Mouse (Mus musculus): ENCODE measurements around the gene Gm11437. TPM values are rescaled to one million over a fixed set of nuclear protein-coding genes. Genes with fewer than 3 reads are reported as not detected.

Gm11437 gene
- not detected in 2 replicates for polyA plus RNA-seq (2015; fragmentation: Nextera tagmentation; extraction: Ambion mirVana)

DNA sequence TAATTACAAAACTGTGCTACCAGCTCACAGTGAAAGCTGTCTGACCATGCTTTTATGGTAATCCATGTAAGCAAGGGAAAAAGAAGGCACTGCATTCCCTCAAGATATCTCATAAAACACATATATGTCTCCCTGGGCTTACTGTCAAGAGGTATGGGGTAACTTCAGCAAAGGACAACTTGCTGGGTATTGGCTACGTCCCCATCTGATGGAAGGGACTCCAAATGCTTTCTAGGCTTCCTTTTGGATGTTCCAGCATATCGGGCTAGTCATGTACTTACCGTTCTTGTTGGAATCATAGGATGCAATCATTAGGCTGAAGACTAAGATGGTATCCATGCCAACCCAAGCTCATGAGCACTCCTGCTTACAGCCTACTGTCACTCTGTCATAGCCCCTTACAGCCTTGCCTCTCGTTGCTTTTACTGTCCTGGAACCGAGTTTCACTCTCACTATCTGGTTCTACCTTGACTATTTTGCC, at the start of gene Gm11437:
Gm11437 (minus strand) TSS at position 431 of the 481 bp plus-strand sequence.
- no peaks in the 10 kb centered on the region for H3K4me1 ChIP-seq (replicated peaks)
- no peaks in the 10 kb centered on the region for H3K27me3 ChIP-seq
- H3K27ac ChIP-seq = no peak within 1 kb of the TSS
- WGBS = 77% methylated on average over 5 of the region's 5 CpGs
- H3K4me3 ChIP-seq = no peak within 1 kb of the TSS
- H3K36me3 ChIP-seq = no peaks in the 10 kb centered on the region
- no peak within 1 kb of the TSS for H3K9ac ChIP-seq
- no peaks in the 10 kb centered on the region for H3K9me3 ChIP-seq (replicated peaks)
- no peak within 1 kb of the TSS for H3K4me2 ChIP-seq
- no peak for ATAC-seq (replicated peaks; ENCODE audit: insufficient number of reproducible peaks, insufficient read depth, low FRiP score, low read depth)

DNA sequence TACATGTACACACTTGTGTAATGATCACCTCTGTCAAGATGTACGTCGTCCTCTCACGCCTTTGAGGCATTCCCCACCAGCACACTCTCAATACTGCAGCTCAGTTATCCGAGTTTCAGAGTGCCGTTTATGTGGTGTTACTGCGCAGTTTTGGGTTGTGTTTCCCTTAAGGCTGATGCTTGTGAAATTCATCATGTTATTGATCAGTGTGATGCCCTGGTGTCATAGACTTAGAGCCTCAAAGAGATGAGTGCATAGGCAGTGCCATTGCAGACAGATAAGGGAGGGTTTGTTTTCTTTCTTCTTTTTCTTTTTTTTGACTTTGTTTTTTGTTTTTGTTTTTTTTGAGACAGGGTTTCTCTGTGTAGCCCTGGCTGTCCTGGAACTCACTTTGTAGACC, 43.6 kb upstream of the Gm11437 start:
- Histone ChIP-seq H3K36me3 (no peaks in the 10 kb centered on the region), H3K9me3 (replicated peaks) (no peaks in the 10 kb centered on the region), H3K4me2 (no peak overlapping the region), H3K27ac (no peak overlapping the region), H3K4me3 (no peak overlapping the region), H3K4me1 (replicated peaks) (no peaks in the 10 kb centered on the region), H3K9ac (no peak overlapping the region), H3K27me3 (no peaks in the 10 kb centered on the region)
- no peak for ATAC-seq (replicated peaks; ENCODE audit: insufficient number of reproducible peaks, insufficient read depth, low FRiP score, low read depth)
- 92% methylated on average over 6 of the region's 6 CpGs for WGBS

GRCm38 (mm10) chr11:84205776-84206175, 38.5 kb upstream of the Gm11437 start:
- ATAC-seq (replicated peaks; ENCODE audit: insufficient number of reproducible peaks, insufficient read depth, low FRiP score, low read depth) = no peak
- no peaks in the 10 kb centered on the region for H3K4me1 ChIP-seq (replicated peaks)
- H3K9ac ChIP-seq = no peak overlapping the region
- H3K4me2 ChIP-seq = no peak overlapping the region
- no peaks in the 10 kb centered on the region for H3K27me3 ChIP-seq
- H3K36me3 ChIP-seq = no peaks in the 10 kb centered on the region
- H3K9me3 ChIP-seq (replicated peaks) = no peaks in the 10 kb centered on the region
- WGBS = 63% methylated on average over 4 of the region's 4 CpGs
- H3K4me3 ChIP-seq = no peak overlapping the region
- no peak overlapping the region for H3K27ac ChIP-seq

- Histone ChIP-seq H3K9ac (no peak overlapping the region), H3K4me3 (no peak overlapping the region), H3K4me1 (replicated peaks) (no peaks in the 10 kb centered on the region), H3K36me3 (peaks cover 9% of the 10 kb centered on the region), H3K27ac (no peak overlapping the region), H3K9me3 (replicated peaks) (no peaks in the 10 kb centered on the region), H3K4me2 (no peak overlapping the region), H3K27me3 (no peaks in the 10 kb centered on the region)
- ATAC-seq (replicated peaks; ENCODE audit: insufficient number of reproducible peaks, insufficient read depth, low FRiP score, low read depth) = no peak
- WGBS = 89% methylated on average over 3 of the region's 3 CpGs
Measured at GRCm38 (mm10) chr11:84197607-84198402, 30.5 kb upstream of the Gm11437 start.

- H3K4me1 ChIP-seq (replicated peaks) = no peaks in the 10 kb centered on the region
- no peak overlapping the region for H3K9ac ChIP-seq
- no peak overlapping the region for H3K4me3 ChIP-seq
- H3K4me2 ChIP-seq = no peak overlapping the region
- H3K36me3 ChIP-seq = peaks cover 9% of the 10 kb centered on the region
- no peaks in the 10 kb centered on the region for H3K9me3 ChIP-seq (replicated peaks)
- ATAC-seq (replicated peaks; ENCODE audit: insufficient number of reproducible peaks, insufficient read depth, low FRiP score, low read depth) = no peak
- WGBS = 85% methylated on average over 3 of the region's 3 CpGs
- H3K27me3 ChIP-seq = no peaks in the 10 kb centered on the region
- H3K27ac ChIP-seq = no peak overlapping the region
Measured at GRCm38 (mm10) chr11:84194751-84195150, 27.5 kb upstream of the Gm11437 start.

DNA sequence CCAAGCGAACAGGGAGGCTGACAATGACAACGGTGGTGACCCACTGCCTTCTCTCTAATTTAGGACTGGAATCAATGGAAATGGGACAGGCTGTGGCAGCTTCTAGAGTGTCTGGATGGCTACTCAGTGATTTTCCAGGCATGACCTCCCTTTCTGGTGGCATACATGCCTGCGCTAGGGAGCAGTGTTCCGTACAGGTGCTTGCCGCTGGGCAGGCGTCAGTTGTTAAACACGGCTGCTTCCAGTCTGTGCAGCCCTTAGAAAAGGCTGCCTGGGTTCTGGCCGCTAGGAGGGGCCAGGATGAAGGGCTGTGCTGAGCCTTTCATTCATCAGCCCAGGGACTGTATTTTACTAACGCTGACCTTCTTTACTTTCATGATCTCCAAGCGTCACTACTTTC, 26.0 kb upstream of the Gm11437 start:
- ATAC-seq (replicated peaks; ENCODE audit: insufficient number of reproducible peaks, insufficient read depth, low FRiP score, low read depth) = no peak
- 74% methylated on average over 10 of the region's 10 CpGs for WGBS
- H3K4me1 ChIP-seq (replicated peaks) = no peaks in the 10 kb centered on the region
- H3K9me3 ChIP-seq (replicated peaks) = no peaks in the 10 kb centered on the region
- no peak overlapping the region for H3K27ac ChIP-seq
- H3K4me2 ChIP-seq = no peak overlapping the region
- H3K9ac ChIP-seq = no peak overlapping the region
- no peak overlapping the region for H3K4me3 ChIP-seq
- H3K27me3 ChIP-seq = no peaks in the 10 kb centered on the region
- peaks cover 9% of the 10 kb centered on the region for H3K36me3 ChIP-seq

DNA sequence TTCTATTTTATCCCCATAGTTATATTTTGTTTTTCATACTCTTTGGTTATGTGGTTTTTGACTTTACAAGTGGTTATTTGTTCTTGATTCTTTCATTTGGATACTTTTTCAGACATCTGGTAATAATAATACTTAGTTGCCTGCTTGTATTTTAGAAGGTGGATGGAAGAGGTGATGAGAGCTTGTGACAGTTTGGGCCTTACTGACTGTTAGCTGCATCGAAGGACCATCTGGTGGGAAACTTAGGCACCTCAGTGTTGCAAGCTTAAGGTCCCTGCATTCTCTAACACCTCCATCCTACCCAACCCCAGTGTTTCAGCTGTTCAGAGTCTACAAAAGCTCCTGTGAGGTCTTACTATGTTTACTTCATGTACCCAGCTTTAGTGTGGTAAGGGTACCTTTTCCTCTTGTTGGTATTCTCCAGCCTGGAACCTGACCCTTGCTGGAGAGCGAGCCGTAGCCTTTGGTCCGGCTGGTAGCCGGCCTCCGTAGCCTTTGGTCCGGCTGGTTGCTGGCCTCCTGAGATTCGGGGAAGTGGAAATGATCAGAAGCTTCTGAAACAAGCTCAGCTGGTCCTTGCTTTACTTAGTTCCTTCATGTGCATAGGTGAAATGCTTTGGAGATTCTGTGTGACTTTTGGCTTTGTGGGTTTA, 23.4 kb upstream of the Gm11437 start:
- 83% methylated on average over 8 of the region's 8 CpGs for WGBS
- no peak for ATAC-seq (replicated peaks; ENCODE audit: insufficient number of reproducible peaks, insufficient read depth, low FRiP score, low read depth)
- peaks cover 2% of the 10 kb centered on the region; the same call in 1 of the 2 replicates for H3K36me3 ChIP-seq
- H3K9me3 ChIP-seq (replicated peaks) = no peaks in the 10 kb centered on the region
- H3K4me1 ChIP-seq (replicated peaks) = no peaks in the 10 kb centered on the region
- no peak overlapping the region for H3K4me3 ChIP-seq
- no peak overlapping the region for H3K27ac ChIP-seq
- H3K9ac ChIP-seq = no peak overlapping the region
- no peak overlapping the region for H3K4me2 ChIP-seq
- no peaks in the 10 kb centered on the region for H3K27me3 ChIP-seq

GRCm38 (mm10) chr11:84188530-84188929, 21.3 kb upstream of the Gm11437 start:
- Histone ChIP-seq H3K9me3 (replicated peaks) (no peaks in the 10 kb centered on the region), H3K4me3 (no peak overlapping the region), H3K36me3 (no peaks in the 10 kb centered on the region), H3K4me1 (replicated peaks) (no peaks in the 10 kb centered on the region), H3K4me2 (no peak overlapping the region), H3K9ac (no peak overlapping the region), H3K27me3 (no peaks in the 10 kb centered on the region), H3K27ac (no peak overlapping the region)
- no peak for ATAC-seq (replicated peaks; ENCODE audit: insufficient number of reproducible peaks, insufficient read depth, low FRiP score, low read depth)
- 71% methylated on average over 3 of the region's 3 CpGs for WGBS

- 71% methylated on average over 2 of the region's 2 CpGs for WGBS
- no peak overlapping the region for H3K27ac ChIP-seq
- H3K4me3 ChIP-seq = 0 out of 2 replicates have a peak overlapping the region, but pooled peaks have one; percentile 74
- no peak overlapping the region for H3K9ac ChIP-seq
- H3K27me3 ChIP-seq = no peaks in the 10 kb centered on the region
- no peak for ATAC-seq (replicated peaks; ENCODE audit: insufficient number of reproducible peaks, insufficient read depth, low FRiP score, low read depth)
- H3K4me2 ChIP-seq = peak overlapping the region; percentile 79
- peaks cover 11% of the 10 kb centered on the region for H3K4me1 ChIP-seq (replicated peaks)
- H3K36me3 ChIP-seq = no peaks in the 10 kb centered on the region
- no peaks in the 10 kb centered on the region for H3K9me3 ChIP-seq (replicated peaks)
Measured at GRCm38 (mm10) chr11:84181286-84181685, 14.0 kb upstream of the Gm11437 start.

- no peaks in the 10 kb centered on the region for H3K36me3 ChIP-seq
- peak overlapping the region; percentile 84 for H3K27ac ChIP-seq
- ATAC-seq (replicated peaks; ENCODE audit: insufficient number of reproducible peaks, insufficient read depth, low FRiP score, low read depth) = peak; percentile 27; the same call in 1 of the 2 replicates
- H3K4me2 ChIP-seq = peak overlapping the region; percentile 79
- H3K9ac ChIP-seq = peak overlapping the region; percentile 67
- H3K4me3 ChIP-seq = peak overlapping the region; percentile 74
- no peaks in the 10 kb centered on the region for H3K27me3 ChIP-seq
- H3K9me3 ChIP-seq (replicated peaks) = no peaks in the 10 kb centered on the region
- under 1% methylated on average over 44 of the region's 44 CpGs for WGBS
- H3K4me1 ChIP-seq (replicated peaks) = peaks cover 11% of the 10 kb centered on the region
Measured at GRCm38 (mm10) chr11:84179954-84180598, 12.8 kb upstream of the Gm11437 start.

DNA sequence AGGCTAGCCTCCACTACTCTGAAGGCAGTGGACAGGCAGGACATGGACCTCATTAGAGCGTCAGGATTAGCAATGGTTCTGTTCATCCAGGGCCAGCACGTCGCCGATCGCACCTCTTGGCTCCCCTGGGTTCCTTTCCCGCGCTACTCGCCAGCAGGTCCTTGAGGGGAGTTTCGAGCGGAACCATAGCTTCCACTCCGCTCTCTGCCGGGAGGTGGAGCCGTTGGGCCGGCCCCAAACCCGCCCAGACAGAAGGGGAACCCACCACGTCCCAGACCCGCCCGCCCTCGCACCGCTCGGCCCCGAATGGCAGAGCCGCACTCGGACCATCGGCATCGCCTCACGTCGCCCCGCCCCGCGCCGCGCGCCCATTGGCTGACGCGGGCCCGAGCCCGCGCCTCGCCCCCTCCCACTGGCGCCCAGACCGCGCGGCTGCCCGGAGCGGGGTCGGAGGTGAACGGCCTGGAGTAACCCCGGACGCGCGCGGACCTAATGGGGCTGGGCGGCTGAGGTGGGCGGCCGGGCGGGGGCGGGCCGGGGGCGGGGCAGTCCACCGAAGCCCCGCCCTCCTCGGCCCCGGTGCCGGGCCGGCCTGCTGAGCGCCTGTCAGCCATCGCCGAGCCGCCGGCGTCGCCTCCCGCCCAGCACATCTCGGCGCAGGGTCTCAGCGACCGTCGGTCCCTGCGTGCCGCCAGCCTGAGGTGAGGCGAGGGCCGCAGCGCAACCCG, 12.1 kb upstream of the Gm11437 start:
- H3K9ac ChIP-seq = peak overlapping the region; percentile 67
- H3K4me3 ChIP-seq = peak overlapping the region; percentile 74
- no peaks in the 10 kb centered on the region for H3K27me3 ChIP-seq
- peak overlapping the region; percentile 84 for H3K27ac ChIP-seq
- peak overlapping the region; percentile 79 for H3K4me2 ChIP-seq
- peaks cover 11% of the 10 kb centered on the region for H3K4me1 ChIP-seq (replicated peaks)
- peak; percentile 98 for ATAC-seq (replicated peaks; ENCODE audit: insufficient number of reproducible peaks, insufficient read depth, low FRiP score, low read depth)
- no peaks in the 10 kb centered on the region for H3K9me3 ChIP-seq (replicated peaks)
- under 1% methylated on average over 70 of the region's 85 CpGs for WGBS
- H3K36me3 ChIP-seq = no peaks in the 10 kb centered on the region

Measured in heart, embryonic 15.5 days (tissue).